Mouse (Mus musculus) embryonic fibroblast, embryonic 13.5 days (primary cell): ENCODE results near the gene Perm1. TPM values are rescaled to one million over a fixed set of nuclear protein-coding genes. Genes with fewer than 3 reads are reported as not detected.

Experiments
- H3K27ac ChIP-seq: 2 replicates; pipeline ENCODE4 v1.5.1; 2012; ENCODE audit warnings: low read length, control low read depth, inconsistent platforms; ENCODE audit not compliant: insufficient read depth
- H3K4me1 ChIP-seq: 2 replicates; pipeline ENCODE4 v1.6.1; 2011; ENCODE audit warnings: low read length; ENCODE audit not compliant: control insufficient read depth, insufficient read depth
- H3K4me3 ChIP-seq: 2 replicates; pipeline ENCODE4 v1.5.1; 2011; ENCODE audit warnings: mild to moderate bottlenecking, control low read depth, low read length; ENCODE audit not compliant: insufficient read depth
- CTCF ChIP-seq: IDR thresholded peaks from 2 replicates; pipeline ENCODE4 v1.5.1; 2011; ENCODE audit warnings: mild to moderate bottlenecking, control low read depth, low read length, moderate library complexity, borderline replicate concordance; ENCODE audit not compliant: insufficient read depth
- POLR2A ChIP-seq: IDR thresholded peaks from 2 replicates; pipeline ENCODE4 v1.6.1; 2011; ENCODE audit warnings: low read depth, mild to moderate bottlenecking, control low read depth, low read length, moderate library complexity
- polyA plus RNA-seq: library from polyadenylated mRNA; stranded (reverse); fragments of >200 nt; gene quantifications from 2 replicates; pipeline ENCODE4 v1.2.4, GENCODE M21; 2011; ENCODE audit warnings: low read depth; ENCODE audit not compliant: missing spikeins, insufficient read length

Perm1 gene
- polyA plus RNA-seq, 1 experiment, result 0.12 TPM

DNA sequence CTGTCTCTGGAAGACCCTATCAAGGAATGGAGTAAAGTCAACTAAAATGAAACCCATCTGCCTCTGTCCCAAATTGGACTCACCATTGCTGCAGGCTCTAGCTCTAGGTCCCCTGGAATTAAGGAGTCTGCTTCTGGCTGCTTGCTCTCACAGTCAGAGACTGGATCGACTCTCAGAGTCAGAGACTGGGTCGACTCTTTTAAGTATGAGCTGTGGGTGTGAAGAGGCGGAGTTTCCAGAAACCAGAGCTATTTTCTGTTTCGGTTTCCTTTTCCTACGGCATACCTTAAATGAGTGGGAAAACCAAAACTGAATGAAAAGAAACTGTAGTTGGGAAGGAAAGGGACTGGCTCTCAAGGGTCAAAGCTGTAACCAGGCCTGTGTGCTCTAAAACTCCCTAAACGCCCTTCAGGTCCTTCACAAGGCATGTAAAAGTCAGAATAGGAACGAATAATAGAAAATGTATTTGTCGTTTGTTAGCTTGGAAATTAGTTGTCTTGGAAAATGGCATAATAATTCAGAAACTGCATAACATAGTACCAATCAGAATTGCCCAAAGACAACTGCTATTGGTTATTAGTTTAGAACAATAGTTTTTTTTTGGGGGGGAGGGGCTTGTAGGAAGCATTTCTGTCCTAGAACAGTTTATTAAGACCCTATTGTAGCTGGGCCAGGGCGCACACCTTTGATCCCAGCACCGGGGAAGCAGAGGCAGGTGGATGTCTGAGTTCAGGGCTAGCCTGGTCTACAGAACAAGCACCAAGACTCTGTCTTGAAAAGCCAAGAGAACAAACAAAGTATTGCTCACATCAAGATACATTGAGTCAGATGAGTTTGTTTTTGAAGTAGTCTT is 14.8 kb upstream of the Perm1 start, which contains the start of gene Isg15:
Isg15 (minus strand) TSS at position 196 of the 853 bp plus-strand sequence.
- Histone ChIP-seq H3K4me1 (peaks cover 6% of the 10 kb centered on the region; the same call in 1 of the 2 replicates), H3K27ac (peak within 1 kb of the TSS; percentile 83), H3K4me3 (peak within 1 kb of the TSS; percentile 33)
- no peak for TF ChIP-seq CTCF
- peak; percentile 94 for TF ChIP-seq POLR2A

DNA sequence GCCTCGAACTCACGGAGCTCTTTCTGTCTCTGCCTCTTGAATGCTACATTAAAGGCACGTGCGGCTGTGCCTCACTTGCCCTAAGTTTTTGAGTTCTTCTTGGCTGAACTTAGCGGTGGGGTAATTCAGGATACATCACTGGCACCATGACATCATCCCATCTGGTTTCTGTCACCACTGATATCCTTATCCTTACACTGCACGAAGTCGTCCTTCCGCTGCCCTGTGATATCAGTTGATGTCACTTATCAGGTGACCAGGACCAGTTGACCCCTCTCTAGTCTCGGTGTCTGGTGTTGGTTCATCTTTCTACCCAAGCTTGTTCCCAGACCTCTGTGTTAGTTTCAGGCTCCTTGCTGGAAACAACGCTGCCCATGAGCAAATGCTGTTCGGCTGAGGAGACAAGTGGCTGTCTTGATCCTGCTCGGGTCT is 13.2 kb upstream of the Perm1 start:
- TF ChIP-seq CTCF (no peak), POLR2A (no peak)
- H3K4me1 ChIP-seq, result peaks cover 6% of the 10 kb centered on the region; the same call in 1 of the 2 replicates
- 0 out of 2 replicates have a peak overlapping the region, but pooled peaks have one; percentile 4 for H3K27ac ChIP-seq
- peak overlapping the region; percentile 17 for H3K4me3 ChIP-seq

- Histone ChIP-seq H3K4me1 (peaks cover 6% of the 10 kb centered on the region; the same call in 1 of the 2 replicates), H3K27ac (0 out of 2 replicates have a peak within 1 kb of the TSS, but pooled peaks have one; percentile 4), H3K4me3 (peak within 1 kb of the TSS; percentile 55)
- TF ChIP-seq POLR2A (peak; percentile 64), CTCF (no peak)
Observed at GRCm38 (mm10) chr4:156203001-156203412, 12.7 kb upstream of the Perm1 start, which contains the start of gene AW011738. AW011738 (plus strand) TSS chr4:156203304.

- Histone ChIP-seq H3K4me1 (peaks cover 5% of the 10 kb centered on the region; the same call in 1 of the 2 replicates), H3K27ac (no peak overlapping the region), H3K4me3 (peak overlapping the region; percentile 55)
- TF ChIP-seq POLR2A, result no peak
- no peak for TF ChIP-seq CTCF
Observed at GRCm38 (mm10) chr4:156203413-156204131, 12.1 kb upstream of the Perm1 start.

- no peak overlapping the region for H3K27ac ChIP-seq
- no peak overlapping the region for H3K4me3 ChIP-seq
- H3K4me1 ChIP-seq, result no peaks in the 10 kb centered on the region
- TF ChIP-seq POLR2A (no peak), CTCF (no peak)
Observed at GRCm38 (mm10) chr4:156208872-156209271, 6.8 kb upstream of the Perm1 start.

- Histone ChIP-seq H3K27ac (no peak overlapping the region), H3K4me1 (no peaks in the 10 kb centered on the region), H3K4me3 (no peak overlapping the region)
- TF ChIP-seq POLR2A (no peak), CTCF (no peak)
Observed at GRCm38 (mm10) chr4:156209963-156210635, 5.6 kb upstream of the Perm1 start.

DNA sequence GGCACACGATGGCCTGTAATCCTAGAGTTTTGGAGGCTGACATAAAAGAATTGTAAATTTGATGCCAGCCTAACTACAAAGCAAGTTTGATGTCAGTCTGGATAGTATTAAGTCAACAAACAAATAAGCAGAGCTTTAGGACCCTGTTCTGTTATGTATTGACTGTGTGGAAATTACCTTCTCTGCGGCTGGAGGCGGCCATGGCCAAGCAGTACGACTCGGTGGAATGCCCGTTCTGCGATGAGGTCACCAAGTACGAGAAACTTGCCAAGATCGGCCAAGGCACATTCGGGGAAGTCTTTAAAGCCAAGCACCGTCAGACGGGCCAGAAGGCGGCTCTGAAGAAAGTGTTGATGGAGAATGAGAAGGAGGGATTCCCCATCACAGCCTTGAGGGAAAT is 2.5 kb upstream of the Perm1 start:
- H3K4me1 ChIP-seq, result no peaks in the 10 kb centered on the region; the same call in 1 of the 2 replicates

DNA sequence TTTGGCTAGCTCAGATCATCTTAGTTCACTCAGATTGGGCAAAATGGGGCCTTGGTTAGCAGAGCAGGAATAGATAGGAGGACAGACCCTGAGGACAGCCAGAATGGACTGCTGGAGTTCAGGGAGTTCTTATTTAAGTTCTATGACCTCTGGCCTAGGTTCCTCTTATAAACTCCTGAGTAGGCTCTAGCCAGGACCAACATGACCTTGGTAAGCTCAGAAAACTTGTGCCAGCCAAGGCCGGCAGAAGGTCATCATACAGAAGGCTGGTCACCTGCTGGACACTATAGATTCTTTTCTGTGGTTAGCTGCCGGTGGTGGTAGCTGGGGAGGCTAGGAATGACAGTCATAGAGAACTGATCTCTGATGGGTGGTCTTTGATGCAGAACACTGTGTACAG is 528 bp downstream of the Perm1 start:
- no peak overlapping the region for H3K4me3 ChIP-seq
- H3K27ac ChIP-seq, result no peak overlapping the region
- TF ChIP-seq CTCF (no peak), POLR2A (no peak)
- peaks cover 2% of the 10 kb centered on the region; the same call in 1 of the 2 replicates for H3K4me1 ChIP-seq

More for the DNA sequence above, 2.5 kb upstream of the Perm1 start:
- no peak for TF ChIP-seq POLR2A
- no peak for TF ChIP-seq CTCF
- Histone ChIP-seq H3K4me3 (no peak overlapping the region), H3K27ac (no peak overlapping the region)
